12 mouse cellular contexts compared by ENCODE assay signal in genomic region chr1:35959729-35960128, GRCm38 (mm10).
DNase-seq lines count a peak whose midpoint lies in the region.
"Had no signal": no experiment of that assay in that cellular context is flagged by ENCODE, and none has a peak within 500 bp of the region (broad histone marks: within the 10 kb centered on the region; RNA-seq: fewer than 3 reads in every experiment).

No protein-coding gene starts in this region.

- DNase-seq in brain, adult 2 months (ENCODE audit: low read depth, low spot score): peak; percentile 93
- DNase-seq in cerebellum, adult 11-12 months: peak; percentile 90
- DNase-seq in cerebellum, adult 9-10 months: peak; percentile 88
- peak; percentile 85 to 91 for DNase-seq in cerebellum, postnatal 25 days
- DNase-seq in right cerebral cortex, adult 2 months (ENCODE audit: low spot score in 2 of 2): no peak
- DNase-seq in urinary bladder, postnatal 4 days (ENCODE audit: low spot score in 2 of 2): no peak
- DNase-seq in adrenal gland, postnatal 36 days: no peak
- DNase-seq: forebrain, postnatal 0 days; gastrocnemius, postnatal 14 days; heart, adult 2 months; heart, postnatal 14 days; kidney, adult 11 months had no signal

Comparison
In these comparisons a context has a peak if more than half of its experiments do, and no peak if none do; other contexts are left out.
1. DNase-seq: peak in brain, adult 2 months (single experiment), cerebellum, adult 11-12 months (single experiment), cerebellum, adult 9-10 months (single experiment) and cerebellum, postnatal 25 days (2 of 2); none in right cerebral cortex, adult 2 months (0 of 2), urinary bladder, postnatal 4 days (0 of 2) and adrenal gland, postnatal 36 days (0 of 2).